Mouse (Mus musculus) embryonic facial prominence, embryonic 14.5 days (tissue): ENCODE data around the gene Oas1d. TPM values are rescaled to one million over a fixed set of nuclear protein-coding genes. Genes with fewer than 3 reads are reported as not detected.

Experiments used
- ATAC-seq: fragments of 200-750 bp; cut with Nextera tagmentation; 2 replicates; pipeline ENCODE4 v1.8.0; 2017; ENCODE audit warnings: low read depth, moderate number of reproducible peaks, moderate TSS enrichment
- DNase-seq: peaks from one replicate; pipeline ENCODE4 v3.0.0-alpha.2; 2015; ENCODE audit warnings: low spot score
- H3K27ac ChIP-seq: fragments of 300-500 bp; sonication (generic); replicated peaks from 2 replicates; pipeline ENCODE4 v1.5.1; 2014; ENCODE audit warnings: low read depth, mild to moderate bottlenecking, low read length, moderate library complexity
- H3K27me3 ChIP-seq: fragments of 300-500 bp; sonication (generic); replicated peaks from 2 replicates; pipeline ENCODE4 v1.6.1; 2014; ENCODE audit warnings: low read length; ENCODE audit not compliant: control insufficient read depth, insufficient read depth
- H3K36me3 ChIP-seq: fragments of 300-500 bp; sonication (generic); 2 replicates; pipeline ENCODE4 v1.6.1; 2014; ENCODE audit warnings: low read length, mixed read lengths; ENCODE audit not compliant: control insufficient read depth, insufficient read depth
- H3K4me1 ChIP-seq: fragments of 300-500 bp; sonication (generic); 2 replicates; pipeline ENCODE4 v1.6.1; 2014; ENCODE audit warnings: antibody characterized with exemption, low read length; ENCODE audit not compliant: control insufficient read depth, insufficient read depth
- H3K4me2 ChIP-seq: fragments of 300-500 bp; sonication (generic); 2 replicates; pipeline ENCODE4 v1.6.1; 2014; ENCODE audit warnings: low read depth, mild to moderate bottlenecking, low read length, moderate library complexity, mixed read lengths
- H3K4me3 ChIP-seq: fragments of 300-500 bp; sonication (generic); 2 replicates; pipeline ENCODE4 v1.5.1; 2014; ENCODE audit warnings: low read depth, mild to moderate bottlenecking, low read length
- H3K9ac ChIP-seq: fragments of 300-500 bp; sonication (generic); 2 replicates; pipeline ENCODE4 v1.6.1; 2014; ENCODE audit warnings: low read depth, mild to moderate bottlenecking, low read length, moderate library complexity, mixed read lengths
- H3K9me3 ChIP-seq: fragments of 300-500 bp; sonication (generic); 2 replicates; pipeline ENCODE4 v1.6.1; 2016; ENCODE audit warnings: low read length; ENCODE audit not compliant: control insufficient read depth
- WGBS: fragments of 180-500 bp; shearing (Covaris S2); extraction: QIAGEN DNeasy Blood & Tissue Kit; methylation state at CpG from one replicate; pipeline ENCODE4 v1.1.7; 2014; 5-methylcytosine and 5-hydroxymethylcytosine counted together
- polyA plus RNA-seq: library from polyadenylated mRNA; unstranded; fragments of >200 nt; fragmentation: Nextera tagmentation; extraction: Ambion mirVana; gene quantifications from 2 replicates; pipeline ENCODE4 v1.2.1, GENCODE M21; 2014

Oas1d gene
- polyA plus RNA-seq, 1 experiment from 2014 or later: not detected

DNA sequence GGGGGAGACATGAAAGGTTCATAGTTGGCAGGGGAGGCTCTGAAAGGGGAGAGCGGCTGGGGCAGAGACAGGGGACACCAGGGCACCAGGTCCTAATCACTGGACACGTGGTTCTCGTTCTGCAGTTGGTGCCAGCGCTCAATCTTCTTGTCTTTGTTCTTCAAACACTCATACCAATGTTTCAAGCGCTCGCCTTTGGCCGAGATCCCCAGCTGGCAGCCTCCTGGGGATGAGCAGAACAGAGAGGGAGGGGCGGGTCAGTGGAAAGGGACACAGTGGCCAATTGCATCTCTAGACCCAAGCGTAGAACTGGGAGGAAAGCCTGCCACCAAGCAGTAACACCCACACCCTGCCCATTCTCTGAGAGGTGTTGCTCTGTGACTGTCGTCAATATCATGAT, 27.7 kb downstream of the Oas1d start:
- Histone ChIP-seq H3K36me3 (no peaks in the 10 kb centered on the region), H3K27ac (no peak overlapping the region), H3K27me3 (no peaks in the 10 kb centered on the region), H3K4me2 (no peak overlapping the region), H3K4me1 (no peaks in the 10 kb centered on the region), H3K9me3 (no peaks in the 10 kb centered on the region), H3K9ac (no peak overlapping the region), H3K4me3 (no peak overlapping the region)
- ATAC-seq: no peak
- DNase-seq: no peak
- 74% methylated on average over 10 of the region's 10 CpGs for WGBS

DNA sequence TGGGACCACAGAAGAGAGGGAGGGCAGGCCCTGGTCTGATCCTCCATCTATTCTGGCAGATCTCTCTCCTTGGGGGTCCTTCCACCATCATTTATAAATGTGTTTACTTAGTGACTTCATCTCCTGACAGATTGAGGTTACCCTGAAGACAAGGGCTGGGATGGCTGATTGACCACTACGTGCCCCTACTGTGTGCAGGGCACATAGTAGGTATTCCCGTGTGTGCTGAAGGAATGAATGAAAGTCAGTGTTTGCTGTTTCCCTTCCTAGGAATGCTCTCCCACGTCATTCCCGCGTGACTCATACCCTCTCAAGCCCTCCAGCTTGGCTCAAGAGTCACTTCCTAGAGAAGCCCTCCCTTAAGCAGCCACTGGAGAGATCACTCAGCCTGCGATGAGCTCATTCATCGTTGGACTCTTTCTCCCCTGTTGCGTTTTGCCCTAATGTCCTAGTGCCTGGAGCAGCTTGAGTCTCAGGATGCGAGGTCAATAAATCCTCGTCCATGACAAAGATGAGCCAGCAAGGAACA, 38.0 kb downstream of the Oas1d start:
- H3K9me3 ChIP-seq: no peaks in the 10 kb centered on the region
- DNase-seq (no peak), ATAC-seq (no peak)
- no peaks in the 10 kb centered on the region for H3K27me3 ChIP-seq
- H3K4me1 ChIP-seq: no peaks in the 10 kb centered on the region
- 73% methylated on average over 10 of the region's 10 CpGs for WGBS
- no peaks in the 10 kb centered on the region for H3K36me3 ChIP-seq
- no peak overlapping the region for H3K4me3 ChIP-seq
- H3K9ac ChIP-seq: no peak overlapping the region
- no peak overlapping the region for H3K4me2 ChIP-seq
- H3K27ac ChIP-seq: no peak overlapping the region

DNA sequence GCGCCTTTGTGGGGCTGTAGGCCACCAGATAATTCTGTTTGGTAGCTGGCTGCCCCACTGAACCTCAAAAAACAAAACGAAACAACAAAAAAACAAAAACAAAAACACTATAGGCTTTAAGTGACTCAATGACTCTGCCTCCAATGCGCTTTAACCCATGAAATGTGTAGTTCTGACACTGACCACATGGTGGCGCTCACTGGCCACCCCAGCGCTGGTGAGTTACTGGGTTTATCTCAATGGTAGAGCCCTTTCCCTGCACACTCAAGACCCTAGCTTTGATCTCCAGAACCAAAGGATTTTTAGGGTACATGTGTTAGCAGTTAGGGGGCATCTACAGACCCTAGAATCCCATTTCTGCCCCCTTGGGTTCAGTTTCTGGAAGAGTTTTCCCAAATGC, 39.6 kb downstream of the Oas1d start:
- Histone ChIP-seq H3K9me3 (no peaks in the 10 kb centered on the region), H3K36me3 (no peaks in the 10 kb centered on the region), H3K9ac (no peak overlapping the region), H3K4me2 (no peak overlapping the region), H3K27ac (no peak overlapping the region), H3K27me3 (no peaks in the 10 kb centered on the region), H3K4me3 (no peak overlapping the region), H3K4me1 (no peaks in the 10 kb centered on the region)
- DNase-seq (no peak), ATAC-seq (no peak)
- WGBS: 24% methylated on average over 5 of the region's 5 CpGs

DNA sequence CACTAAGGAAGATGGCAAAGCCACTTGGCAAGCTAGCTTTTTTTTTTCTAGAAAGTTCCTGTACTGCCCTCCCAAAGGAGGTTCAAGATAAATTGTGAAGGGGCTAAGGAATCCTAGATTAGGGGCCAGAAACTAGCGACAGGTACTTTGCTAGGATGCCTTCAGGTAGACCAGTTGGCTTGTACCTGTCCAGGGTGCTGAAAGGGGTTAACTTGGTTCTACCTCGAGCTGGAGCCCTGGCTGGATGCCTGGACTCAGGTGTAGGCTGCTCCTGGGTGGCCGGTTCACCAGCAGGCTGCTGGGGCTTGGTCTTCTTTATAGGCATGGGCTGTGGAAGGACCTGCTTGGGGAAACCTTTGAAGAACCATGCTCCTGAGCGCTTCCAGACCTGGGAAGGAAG, 46.7 kb downstream of the Oas1d start:
- DNase-seq: peak; percentile 13
- Histone ChIP-seq H3K36me3 (no peaks in the 10 kb centered on the region), H3K4me3 (no peak overlapping the region), H3K9me3 (peaks cover 6% of the 10 kb centered on the region; the same call in 1 of the 2 replicates), H3K27me3 (no peaks in the 10 kb centered on the region), H3K4me1 (no peaks in the 10 kb centered on the region), H3K9ac (no peak overlapping the region), H3K4me2 (no peak overlapping the region), H3K27ac (no peak overlapping the region)
- no peak for ATAC-seq
- 56% methylated on average over 4 of the region's 4 CpGs for whole genome bisulfite sequencing

DNA sequence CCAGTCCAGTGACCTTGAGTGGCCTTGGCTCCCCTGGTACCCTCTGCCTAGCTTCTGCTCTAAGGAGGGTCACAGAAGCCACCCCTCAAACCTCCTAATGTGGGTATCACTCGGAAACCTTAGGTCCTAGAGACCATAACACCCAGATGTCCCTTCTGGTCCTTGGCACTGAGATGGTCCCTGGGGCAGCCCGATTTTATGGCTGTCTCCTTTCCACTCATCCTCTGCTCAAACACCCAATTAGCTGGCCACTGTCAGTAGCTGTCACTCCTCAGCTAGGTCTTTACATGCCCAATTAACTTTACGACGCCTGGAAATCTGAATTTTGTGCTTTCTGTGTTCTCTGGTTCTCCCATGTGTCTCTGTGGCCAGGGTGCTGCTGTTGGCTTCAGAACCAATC, 51.8 kb downstream of the Oas1d start:
- H3K4me3 ChIP-seq: no peak overlapping the region
- no peak for ATAC-seq
- H3K36me3 ChIP-seq: no peaks in the 10 kb centered on the region
- H3K9ac ChIP-seq: no peak overlapping the region
- H3K27ac ChIP-seq: no peak overlapping the region
- 0 out of 2 replicates have a peak, but pooled peaks cover 1% of the 10 kb centered on the region for H3K9me3 ChIP-seq
- no peaks in the 10 kb centered on the region for H3K27me3 ChIP-seq
- no peak overlapping the region for H3K4me2 ChIP-seq
- H3K4me1 ChIP-seq: no peaks in the 10 kb centered on the region
- no peak for DNase-seq
- 86% methylated on average over 4 of the region's 4 CpGs for WGBS

DNA sequence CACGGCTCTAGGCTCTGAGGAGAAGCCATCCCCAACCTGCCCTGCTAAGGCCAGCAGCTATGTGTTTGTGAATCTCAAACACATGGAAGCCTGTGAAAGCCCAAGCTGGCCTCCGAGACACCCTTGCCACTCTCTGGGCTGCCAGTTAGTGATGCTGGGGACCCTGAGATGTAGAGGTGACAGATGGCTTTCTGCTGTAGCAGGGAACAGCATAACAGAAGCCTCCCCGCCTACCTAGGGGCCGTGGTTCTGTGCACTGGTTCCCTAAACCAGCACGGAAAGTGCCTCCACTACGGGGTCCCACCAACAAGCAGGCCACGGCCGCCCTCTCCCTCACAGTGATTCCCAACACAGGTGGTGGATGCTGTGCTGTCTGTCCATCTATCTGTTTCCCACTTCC, 52.6 kb downstream of the Oas1d start:
- no peak overlapping the region for H3K4me2 ChIP-seq
- no peak for DNase-seq
- H3K27me3 ChIP-seq: no peaks in the 10 kb centered on the region
- H3K36me3 ChIP-seq: no peaks in the 10 kb centered on the region
- ATAC-seq: no peak
- H3K4me3 ChIP-seq: no peak overlapping the region
- no peaks in the 10 kb centered on the region for H3K9me3 ChIP-seq
- no peaks in the 10 kb centered on the region for H3K4me1 ChIP-seq
- no peak overlapping the region for H3K27ac ChIP-seq
- no peak overlapping the region for H3K9ac ChIP-seq
- WGBS: 82% methylated on average over 8 of the region's 8 CpGs

DNA sequence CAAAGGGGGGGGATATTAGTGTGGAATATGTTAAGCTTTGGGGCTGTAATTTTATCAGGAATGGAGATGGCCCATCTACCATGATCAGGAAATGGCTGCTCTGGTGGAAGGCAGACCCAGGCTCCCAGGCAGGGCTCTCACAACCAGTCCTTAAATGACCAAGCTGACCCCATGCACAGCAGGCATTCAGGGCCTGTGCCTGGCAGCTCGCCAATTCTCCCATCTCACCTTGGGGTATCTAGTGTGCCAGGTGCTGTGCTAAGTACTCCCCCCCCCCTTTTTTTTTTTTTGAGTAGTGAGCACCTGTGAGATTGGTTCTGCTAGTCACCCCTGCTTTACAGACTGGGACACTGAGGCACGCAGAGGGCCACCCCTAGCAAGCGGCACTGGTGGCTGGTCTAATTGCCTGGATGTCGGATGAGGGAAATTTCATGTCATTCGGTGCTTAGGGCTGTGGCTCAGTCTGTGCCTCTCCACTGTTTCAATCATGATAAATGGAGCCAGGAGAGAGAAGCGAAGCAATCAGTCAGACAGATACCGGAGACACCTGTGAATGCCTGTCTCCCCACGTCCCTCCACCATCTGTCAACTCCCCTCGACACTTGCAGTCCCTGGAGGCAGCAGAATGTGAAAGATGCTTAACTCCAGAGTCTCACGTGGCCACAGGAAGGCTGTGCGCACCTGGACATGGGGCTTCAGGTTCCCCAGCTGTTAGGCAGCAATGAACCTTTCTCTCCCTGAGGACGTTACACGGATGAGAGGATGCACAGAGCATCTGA, 53.2 kb downstream of the Oas1d start:
- H3K9me3 ChIP-seq: no peaks in the 10 kb centered on the region
- H3K27ac ChIP-seq: no peak overlapping the region
- no peaks in the 10 kb centered on the region for H3K27me3 ChIP-seq
- no peak overlapping the region for H3K9ac ChIP-seq
- no peak overlapping the region for H3K4me3 ChIP-seq
- no peaks in the 10 kb centered on the region for H3K36me3 ChIP-seq
- H3K4me2 ChIP-seq: no peak overlapping the region
- DNase-seq: no peak
- WGBS: 71% methylated on average over 13 of the region's 13 CpGs
- ATAC-seq: no peak
- H3K4me1 ChIP-seq: no peaks in the 10 kb centered on the region

DNA sequence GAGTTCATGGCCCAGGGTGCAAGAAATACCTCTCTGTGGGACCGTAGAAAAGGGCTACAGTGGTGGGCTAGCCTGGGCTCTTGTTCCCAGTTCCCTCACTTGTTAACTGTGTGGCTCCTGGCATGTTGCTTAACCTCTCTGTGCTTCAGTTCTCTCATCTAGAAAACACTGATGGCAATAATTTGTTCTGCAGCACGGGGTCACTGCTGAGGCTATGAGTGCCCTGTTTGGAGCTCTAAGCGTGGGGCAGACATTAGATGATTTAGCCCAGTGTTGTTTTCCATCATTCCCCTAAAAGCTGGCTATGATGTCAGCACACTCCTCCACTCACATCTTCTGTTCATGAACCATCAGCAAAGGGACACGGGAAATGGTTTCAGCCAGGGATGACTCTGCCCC, 53.8 kb downstream of the Oas1d start:
- H3K9ac ChIP-seq: no peak overlapping the region
- no peaks in the 10 kb centered on the region for H3K9me3 ChIP-seq
- no peak for ATAC-seq
- WGBS: 58% methylated on average over 4 of the region's 4 CpGs
- no peaks in the 10 kb centered on the region for H3K4me1 ChIP-seq
- DNase-seq: no peak
- H3K27ac ChIP-seq: no peak overlapping the region
- no peaks in the 10 kb centered on the region for H3K27me3 ChIP-seq
- no peak overlapping the region for H3K4me2 ChIP-seq
- no peak overlapping the region for H3K4me3 ChIP-seq
- no peaks in the 10 kb centered on the region for H3K36me3 ChIP-seq

DNA sequence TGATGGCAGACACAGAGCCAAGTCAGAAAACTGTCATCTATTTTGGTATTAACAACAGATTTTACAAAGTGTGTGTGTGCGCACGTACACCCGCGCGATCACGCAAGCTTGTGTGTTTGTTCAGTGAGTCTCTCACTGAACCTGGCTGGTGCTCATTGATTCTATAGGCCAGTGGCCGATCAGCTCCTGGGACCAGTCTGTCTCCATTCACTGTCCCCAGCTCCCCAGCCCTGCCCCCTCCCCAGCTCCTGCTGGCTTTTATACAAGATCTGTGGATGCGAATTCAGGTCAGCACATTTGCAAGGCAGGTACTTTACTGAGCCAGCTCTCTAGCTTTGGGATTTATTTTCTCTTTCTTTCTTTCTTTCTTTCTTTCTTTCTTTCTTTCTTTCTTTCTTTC, 54.5 kb downstream of the Oas1d start:
- H3K4me3 ChIP-seq: no peak overlapping the region
- WGBS: 80% methylated on average over 8 of the region's 8 CpGs
- H3K4me1 ChIP-seq: no peaks in the 10 kb centered on the region
- no peaks in the 10 kb centered on the region for H3K9me3 ChIP-seq
- ATAC-seq: no peak
- no peaks in the 10 kb centered on the region for H3K27me3 ChIP-seq
- H3K36me3 ChIP-seq: no peaks in the 10 kb centered on the region
- H3K27ac ChIP-seq: no peak overlapping the region
- H3K9ac ChIP-seq: no peak overlapping the region
- no peak overlapping the region for H3K4me2 ChIP-seq
- no peak for DNase-seq
